Mouse (Mus musculus): ENCODE measurements around the gene Apba2.

DNA sequence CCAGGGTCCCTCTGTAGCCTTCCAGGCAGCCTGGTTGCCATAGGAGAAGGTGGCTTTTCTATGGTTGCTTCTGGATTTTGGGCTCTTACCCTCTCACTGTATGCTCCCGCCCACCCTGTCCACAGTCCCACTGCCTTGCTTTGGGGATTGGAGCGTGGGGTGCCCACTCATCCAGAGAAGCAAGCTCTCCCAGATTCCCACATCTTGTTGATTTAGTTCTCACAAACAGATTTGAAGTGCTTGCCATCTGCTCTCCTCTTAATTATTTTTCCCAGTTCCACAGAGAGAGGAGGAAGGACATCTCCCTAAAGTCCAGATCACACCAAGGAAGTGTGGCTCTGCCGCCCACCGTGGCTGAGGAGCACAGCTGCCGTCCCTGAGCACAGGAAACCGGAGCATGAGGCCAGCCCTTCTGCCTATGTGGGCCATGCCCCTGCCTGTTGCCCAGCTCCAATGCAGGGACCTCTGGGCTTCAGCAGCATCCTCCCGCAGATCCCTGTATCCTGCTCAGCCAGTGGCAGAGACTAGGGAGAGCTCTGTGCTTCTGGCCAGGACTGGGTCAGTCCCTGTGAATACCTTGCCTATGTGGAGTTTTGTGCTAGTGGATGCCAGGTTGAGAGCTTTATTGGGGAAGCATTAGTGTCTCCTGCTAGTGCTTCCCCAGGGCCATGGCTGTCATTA is 63.5 kb downstream of the Apba2 start:
- no peak for TF ChIP-seq CTCF (IDR thresholded peaks at IDR 0.05; ENCODE audit: low read depth, low read length)
- TF ChIP-seq POLR2AphosphoS5 (IDR thresholded peaks at IDR 0.05; ENCODE audit: insufficient replicate concordance, low read depth, low read length) = no peak
- no peak for TF ChIP-seq TAL1 (conservative IDR thresholded peaks at IDR 0.05; ENCODE audit: low read depth, low read length)
- TF ChIP-seq GATA1 (IDR thresholded peaks at IDR 0.05; ENCODE audit: borderline replicate concordance, low read length) = no peak
- TF ChIP-seq GATA2 (IDR thresholded peaks at IDR 0.05; ENCODE audit: borderline replicate concordance, low read depth, low read length) = no peak

Measured in G1E (cell line).